Mouse (Mus musculus): Measurements from ENCODE around the gene Eif5b.
"Not testable (repeated sequence)": the region's sequence is repeated elsewhere in the genome, so short reads cannot be mapped to it uniquely, and the experiment has no call there.

The Eif5b gene

GRCm38 (mm10) chr1:38003046-38003445, 5.2 kb downstream of the Eif5b start:
- DNase-seq (ENCODE audit: low read depth, low spot score), result no peak

- DNase-seq (ENCODE audit: low read depth, low spot score), result no peak
Observed at GRCm38 (mm10) chr1:38006741-38007140, 8.9 kb downstream of the Eif5b start.

GRCm38 (mm10) chr1:38011647-38012046, 13.8 kb downstream of the Eif5b start:
- no peak for DNase-seq (ENCODE audit: low read depth, low spot score)

GRCm38 (mm10) chr1:38012104-38012503, 14.3 kb downstream of the Eif5b start:
- DNase-seq (ENCODE audit: low read depth, low spot score), result no peak

- no peak for DNase-seq (ENCODE audit: low read depth, low spot score)
Observed at GRCm38 (mm10) chr1:38012509-38012908, 14.7 kb downstream of the Eif5b start.

GRCm38 (mm10) chr1:38014551-38015203, 16.9 kb downstream of the Eif5b start:
- DNase-seq (ENCODE audit: low read depth, low spot score), result no peak

- DNase-seq (ENCODE audit: low read depth, low spot score), result no peak
Observed at GRCm38 (mm10) chr1:38027301-38027700, 29.5 kb downstream of the Eif5b start.

- no peak for DNase-seq (ENCODE audit: low read depth, low spot score)
Observed at GRCm38 (mm10) chr1:38031391-38031790, 33.6 kb downstream of the Eif5b start.

- no peak for DNase-seq (ENCODE audit: low read depth, low spot score)
Observed at GRCm38 (mm10) chr1:38035521-38035920, 37.7 kb downstream of the Eif5b start.

GRCm38 (mm10) chr1:38037375-38037774, 39.6 kb downstream of the Eif5b start:
- no peak for DNase-seq (ENCODE audit: low read depth, low spot score)

- no peak for DNase-seq (ENCODE audit: low read depth, low spot score)
Observed at GRCm38 (mm10) chr1:38038898-38039297, 41.1 kb downstream of the Eif5b start.

GRCm38 (mm10) chr1:38048121-38048520, 50.3 kb downstream of the Eif5b start:
- DNase-seq (ENCODE audit: low read depth, low spot score), result no peak

- DNase-seq (ENCODE audit: low read depth, low spot score), result no peak
Observed at GRCm38 (mm10) chr1:38049562-38049961, 51.8 kb downstream of the Eif5b start.

- DNase-seq (ENCODE audit: low read depth, low spot score), result no peak
Observed at GRCm38 (mm10) chr1:38055176-38055575, 57.4 kb downstream of the Eif5b start.

- no peak for DNase-seq (ENCODE audit: low read depth, low spot score)
Observed at GRCm38 (mm10) chr1:38058417-38058816, 60.6 kb downstream of the Eif5b start.

- not testable (repeated sequence) for DNase-seq (ENCODE audit: low read depth, low spot score)
Observed at GRCm38 (mm10) chr1:38062156-38062555, 64.3 kb downstream of the Eif5b start.

GRCm38 (mm10) chr1:38067276-38067675, 69.5 kb downstream of the Eif5b start:
- no peak for DNase-seq (ENCODE audit: low read depth, low spot score)

- no peak for DNase-seq (ENCODE audit: low read depth, low spot score)
Observed at GRCm38 (mm10) chr1:38071326-38071725, 73.5 kb downstream of the Eif5b start.

- no peak for DNase-seq (ENCODE audit: low read depth, low spot score)
Observed at GRCm38 (mm10) chr1:38081316-38081715, 83.5 kb downstream of the Eif5b start.

- DNase-seq (ENCODE audit: low read depth, low spot score), result no peak
Observed at GRCm38 (mm10) chr1:38103214-38103613, 105.4 kb downstream of the Eif5b start.

- DNase-seq (ENCODE audit: low read depth, low spot score), result no peak
Observed at GRCm38 (mm10) chr1:38103813-38104212, 106.0 kb downstream of the Eif5b start.
